Mouse (Mus musculus) bone marrow, adult 2 months (tissue): ENCODE data around the gene Zfp692.

Source experiments
- CTCF ChIP-seq: fragments of 200-500 bp; IDR thresholded peaks from 2 replicates; pipeline ENCODE4 v1.5.1; 2011; ENCODE audit warnings: low read length, control low read depth; ENCODE audit not compliant: control insufficient read depth, insufficient read depth
- POLR2A ChIP-seq: fragments of 200-500 bp; IDR thresholded peaks from 2 replicates; pipeline ENCODE4 v1.6.1; 2011; ENCODE audit warnings: low read depth, mild to moderate bottlenecking, control low read depth, low read length, borderline replicate concordance; ENCODE audit not compliant: control insufficient read depth

DNA sequence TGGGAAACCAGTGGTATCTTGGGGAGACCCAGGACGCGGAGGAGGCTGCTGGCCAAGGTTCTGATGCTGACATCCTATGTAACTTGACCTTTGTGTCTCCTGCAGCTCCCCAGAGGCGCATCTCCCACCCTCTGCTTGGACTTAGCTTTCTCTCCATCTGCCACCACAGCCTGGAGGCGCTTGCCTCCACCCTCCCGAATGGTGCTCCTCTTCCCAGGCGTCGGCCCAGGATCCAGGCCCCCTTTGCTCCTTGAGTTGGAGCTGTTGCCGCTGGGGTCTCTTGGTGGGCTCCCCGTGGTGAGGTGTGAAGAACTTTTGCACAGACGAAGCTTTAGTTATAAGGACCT lies 24.3 kb downstream of the Zfp692 start:
- TF ChIP-seq POLR2A, result no peak
- TF ChIP-seq CTCF, result no peak
